Mouse (Mus musculus): ENCODE data around the gene Pde4a.

- TF ChIP-seq CTCF (IDR thresholded peaks at IDR 0.05) (no peak), POLR2A (IDR thresholded peaks at IDR 0.05; ENCODE audit: insufficient read depth, low read depth, low read length) (no peak), EP300 (IDR thresholded peaks at IDR 0.05; ENCODE audit: insufficient read depth, low read depth, low read length) (no peak)
Observed at GRCm38 (mm10) chr9:21183421-21183820, 17.9 kb downstream of the Pde4a start.
